Mouse (Mus musculus): ENCODE measurements around the gene Fscn2.

The Fscn2 gene

DNA sequence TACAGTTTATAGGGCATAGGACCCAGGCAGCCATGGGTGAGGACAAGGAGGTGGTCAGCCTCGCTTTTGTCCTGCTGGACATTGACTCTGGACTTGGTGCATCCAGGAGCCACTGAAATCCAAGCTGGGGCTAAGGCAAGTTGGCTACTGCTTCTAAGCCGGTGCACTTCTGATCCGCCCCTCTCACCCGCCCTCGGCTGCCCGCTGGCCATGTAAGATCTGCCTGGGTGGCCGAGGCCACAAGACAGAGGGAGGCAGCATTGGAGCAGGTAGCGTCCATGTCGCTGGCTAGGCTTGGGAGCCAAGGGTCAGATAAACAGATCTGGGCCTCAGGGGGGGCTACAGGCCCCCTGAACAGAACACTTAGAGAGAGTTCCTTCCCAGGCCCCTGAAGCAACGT lies at the start of gene Fscn2:
TSS of gene Fscn2 (plus strand) at position 240 of the 400 bp plus-strand sequence.
- no peak for DNase-seq (ENCODE audit: low spot score)

DNA sequence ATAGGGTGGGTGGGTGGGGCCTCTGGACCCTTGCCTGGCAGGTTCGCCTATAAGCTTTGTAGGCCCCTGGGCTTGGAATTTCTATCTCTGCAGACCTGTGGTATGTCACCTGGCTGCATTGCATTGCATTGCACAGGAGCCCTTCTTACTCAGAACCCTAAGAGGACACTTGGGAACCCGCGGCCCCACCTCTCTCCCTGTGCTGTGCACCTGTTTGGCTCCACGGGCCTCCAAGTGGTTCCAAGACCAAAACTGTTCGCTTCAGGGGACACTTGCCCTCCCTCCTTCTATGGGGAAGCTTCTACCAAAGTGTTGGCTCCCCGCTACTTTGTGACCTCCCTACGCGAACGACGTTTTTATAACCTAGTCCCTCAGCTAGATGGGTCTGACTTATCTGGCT lies 49.8 kb upstream of the Fscn2 start:
- no peak for DNase-seq (ENCODE audit: low spot score)

DNA sequence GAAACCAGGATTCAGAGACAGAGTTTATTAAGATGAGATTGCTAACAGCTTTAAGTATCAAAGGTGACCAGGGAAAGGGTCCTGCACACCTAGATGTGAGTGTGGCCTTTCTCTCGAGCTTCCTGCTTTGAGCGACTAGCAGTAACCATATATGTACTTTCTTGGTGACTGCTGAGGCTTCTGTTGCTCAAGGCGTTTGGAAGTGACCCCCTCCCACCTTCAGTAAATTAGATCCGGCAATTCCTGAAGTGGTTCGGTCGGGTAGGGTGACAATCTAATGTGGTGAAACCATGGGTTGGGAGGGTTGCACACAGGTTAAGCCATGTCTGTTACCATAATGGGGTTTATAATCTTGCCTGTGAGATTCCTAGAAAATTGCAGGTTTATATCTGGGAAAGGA lies 49.3 kb upstream of the Fscn2 start:
- DNase-seq (ENCODE audit: low spot score), result no peak

GRCm38 (mm10) chr11:120313906-120314685 lies 47.2 kb upstream of the Fscn2 start:
- no peak for DNase-seq (ENCODE audit: low spot score)

DNA sequence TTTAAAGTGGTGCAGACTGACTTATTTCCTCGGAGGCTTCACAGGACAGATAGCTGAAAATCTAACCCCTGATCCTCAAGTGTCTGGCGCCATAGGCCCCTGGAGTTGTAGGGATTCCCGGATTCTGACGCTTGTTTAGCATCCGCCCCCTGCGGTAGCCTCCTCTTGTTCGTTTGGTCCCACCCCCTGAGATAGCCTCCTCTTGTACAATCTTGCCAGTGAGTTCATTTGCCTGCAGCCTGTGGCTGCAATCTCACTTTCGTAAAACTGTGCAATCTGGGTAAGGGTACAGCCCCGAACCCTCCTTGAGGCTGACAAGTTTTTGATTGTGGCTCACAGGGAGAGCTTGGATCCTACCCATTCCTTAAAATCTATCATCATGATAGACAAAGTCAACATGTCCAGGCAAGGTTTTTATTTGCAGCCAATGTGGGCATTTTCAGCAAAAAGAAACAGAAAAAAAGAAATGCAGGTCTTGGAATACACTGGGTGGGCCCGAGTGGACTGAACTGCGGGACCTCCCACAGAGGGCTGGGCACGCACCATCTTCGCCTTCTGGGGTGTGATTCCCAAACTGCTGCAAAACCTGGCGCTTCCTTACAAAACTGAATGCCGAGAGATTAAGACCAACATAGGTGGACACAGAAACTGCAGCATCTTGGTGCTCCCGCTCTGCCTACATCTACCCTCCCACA lies 46.5 kb upstream of the Fscn2 start:
- no peak for DNase-seq (ENCODE audit: low spot score)

DNA sequence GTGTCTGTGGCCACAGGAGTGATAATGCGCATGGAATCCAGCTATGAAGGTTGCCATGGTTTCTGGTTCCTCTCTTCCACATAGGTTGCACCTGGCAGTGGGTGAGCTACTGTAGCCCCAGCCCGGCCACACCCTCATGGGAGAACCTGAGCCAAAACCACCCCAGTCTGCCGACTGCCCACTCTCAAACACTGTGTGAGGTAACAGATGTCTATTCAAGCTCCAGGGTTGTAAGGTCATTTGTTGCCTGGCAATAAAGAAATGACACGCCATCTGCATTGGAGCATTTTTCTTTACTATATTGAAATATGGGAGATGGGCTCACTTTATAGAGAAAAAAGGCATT lies 45.9 kb upstream of the Fscn2 start:
- DNase-seq (ENCODE audit: low spot score), result no peak

GRCm38 (mm10) chr11:120315832-120316689 lies 45.3 kb upstream of the Fscn2 start:
- peak; percentile 84 for DNase-seq (ENCODE audit: low spot score)

DNA sequence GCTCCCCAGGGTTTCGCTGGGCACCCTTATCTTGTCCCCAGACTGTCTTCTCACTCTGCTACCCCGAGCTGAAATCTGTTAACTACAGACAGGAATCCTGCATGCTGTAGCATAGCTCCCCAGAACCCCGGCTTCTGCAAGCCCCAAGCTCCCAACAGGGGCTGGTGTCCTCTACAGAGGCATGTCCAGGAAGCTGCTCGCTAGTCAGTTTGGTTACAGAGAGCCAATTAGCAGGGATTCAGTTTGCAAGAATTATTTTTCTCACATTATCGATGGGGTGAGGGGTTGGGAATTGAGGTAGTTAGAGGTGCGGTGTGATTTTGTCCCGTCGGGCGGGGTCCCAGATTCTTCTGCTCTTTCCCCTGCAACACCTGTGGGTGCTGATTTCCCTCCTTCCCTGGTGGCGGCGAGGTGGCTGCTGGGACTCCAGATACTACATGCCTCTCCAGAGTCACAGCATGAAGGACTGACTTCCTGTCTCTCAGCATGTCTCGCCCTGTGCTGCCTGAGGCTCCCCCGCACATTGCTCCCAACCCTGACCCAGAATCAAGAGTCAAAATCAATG lies 44.6 kb upstream of the Fscn2 start:
- DNase-seq (ENCODE audit: low spot score), result no peak

- DNase-seq (ENCODE audit: low spot score), result no peak
Measured at GRCm38 (mm10) chr11:120317456-120317855, 43.9 kb upstream of the Fscn2 start.

- no peak for DNase-seq (ENCODE audit: low spot score)
Measured at GRCm38 (mm10) chr11:120319310-120319709, 42.0 kb upstream of the Fscn2 start.

DNA sequence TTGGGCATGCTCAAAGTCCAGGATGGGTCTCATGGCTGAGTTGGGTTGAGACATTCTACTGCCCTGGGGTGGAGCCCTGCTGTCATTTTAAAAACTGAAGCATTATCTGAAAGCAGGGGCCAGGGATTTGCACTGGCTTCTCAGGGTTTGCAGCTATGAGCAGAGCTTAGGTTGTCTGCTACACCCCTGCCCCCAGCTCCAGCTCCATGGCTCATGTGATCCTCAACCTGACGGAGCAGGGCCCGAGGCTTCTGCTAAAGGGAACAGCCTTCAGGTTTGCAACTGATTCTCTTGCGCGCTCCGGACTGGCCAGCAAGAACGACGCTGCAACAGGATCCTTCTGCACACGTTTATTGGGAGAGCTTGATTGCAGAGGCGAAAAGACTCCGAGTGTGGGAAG lies 41.2 kb upstream of the Fscn2 start:
- no peak for DNase-seq (ENCODE audit: low spot score)

- DNase-seq (ENCODE audit: low spot score), result no peak
Measured at GRCm38 (mm10) chr11:120335431-120336021, 25.8 kb upstream of the Fscn2 start.

- DNase-seq (ENCODE audit: low spot score), result no peak
Measured at GRCm38 (mm10) chr11:120337447-120337846, 23.9 kb upstream of the Fscn2 start.

GRCm38 (mm10) chr11:120338786-120339185 lies 22.5 kb upstream of the Fscn2 start:
- DNase-seq (ENCODE audit: low spot score), result no peak

DNA sequence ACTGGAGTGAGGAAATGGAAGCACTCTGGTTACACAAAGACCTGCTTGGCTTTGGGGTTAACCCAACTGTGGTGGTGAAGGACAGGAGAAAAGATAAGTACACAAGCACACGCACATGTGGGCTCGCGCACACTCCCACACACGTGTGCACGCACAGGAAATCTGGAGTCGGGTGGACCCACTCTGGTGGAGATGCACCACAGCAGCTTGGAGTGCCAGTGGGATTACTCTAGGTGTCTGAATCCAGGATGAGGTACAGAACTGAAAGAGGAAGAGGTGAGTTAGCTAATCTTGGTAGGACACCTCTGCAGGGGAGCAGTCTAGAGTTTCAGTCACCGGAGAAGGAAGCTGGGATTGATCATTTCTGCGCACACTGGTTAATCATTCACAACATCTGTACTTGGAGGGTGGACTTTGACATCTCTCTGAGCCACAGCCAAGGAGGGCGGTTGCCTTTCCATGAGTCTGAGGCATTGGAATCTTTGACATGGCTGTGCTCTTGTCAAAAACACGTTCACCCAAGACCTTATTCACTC lies 21.3 kb upstream of the Fscn2 start:
- no peak for DNase-seq (ENCODE audit: low spot score)

DNA sequence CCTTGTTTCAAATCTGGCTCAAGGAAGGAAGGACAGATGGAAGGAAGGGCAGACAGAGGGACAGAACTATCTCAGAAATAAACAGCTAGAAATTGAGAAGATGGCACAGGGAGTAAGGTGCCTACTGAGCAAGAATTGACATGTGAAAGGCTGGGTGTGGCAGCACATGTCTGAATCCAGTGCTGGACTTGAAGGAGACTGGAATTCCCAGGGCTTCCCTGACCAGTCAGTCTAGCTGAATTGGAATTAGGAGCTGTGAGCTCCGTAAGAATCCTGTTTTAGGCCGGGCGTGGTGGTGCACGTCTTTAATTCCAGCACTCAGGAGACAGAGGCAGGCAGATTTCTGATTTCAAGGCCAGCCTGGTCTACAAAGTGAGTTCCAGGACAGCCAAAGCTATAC lies 19.7 kb upstream of the Fscn2 start:
- no peak for DNase-seq (ENCODE audit: low spot score)

DNA sequence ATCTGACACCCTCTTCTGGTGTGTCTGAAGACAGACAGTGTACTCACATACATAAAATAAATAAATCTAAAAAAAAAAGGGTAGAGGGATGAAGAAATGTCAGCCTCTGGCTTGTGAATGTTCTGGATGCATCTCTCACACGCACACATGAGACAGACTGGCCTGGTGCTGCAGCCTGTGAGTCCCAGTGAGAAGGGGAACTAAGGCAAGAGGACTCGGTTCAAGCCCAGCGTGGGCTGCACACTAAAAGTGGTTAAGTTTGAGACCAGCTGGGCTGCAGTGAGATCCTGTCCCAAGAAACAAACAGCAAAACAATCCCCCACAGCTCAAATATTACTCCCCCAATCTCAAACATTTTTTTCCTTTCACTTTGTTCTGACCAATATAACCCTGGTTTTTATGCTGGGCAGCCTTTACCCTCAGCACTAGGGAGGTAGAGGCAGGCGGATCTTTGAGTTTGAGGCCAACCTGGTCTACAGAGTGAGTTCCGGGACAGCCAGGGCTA lies 18.6 kb upstream of the Fscn2 start:
- no peak for DNase-seq (ENCODE audit: low spot score)

- no peak for DNase-seq (ENCODE audit: low spot score)
Measured at GRCm38 (mm10) chr11:120343519-120344309, 17.6 kb upstream of the Fscn2 start.

DNA sequence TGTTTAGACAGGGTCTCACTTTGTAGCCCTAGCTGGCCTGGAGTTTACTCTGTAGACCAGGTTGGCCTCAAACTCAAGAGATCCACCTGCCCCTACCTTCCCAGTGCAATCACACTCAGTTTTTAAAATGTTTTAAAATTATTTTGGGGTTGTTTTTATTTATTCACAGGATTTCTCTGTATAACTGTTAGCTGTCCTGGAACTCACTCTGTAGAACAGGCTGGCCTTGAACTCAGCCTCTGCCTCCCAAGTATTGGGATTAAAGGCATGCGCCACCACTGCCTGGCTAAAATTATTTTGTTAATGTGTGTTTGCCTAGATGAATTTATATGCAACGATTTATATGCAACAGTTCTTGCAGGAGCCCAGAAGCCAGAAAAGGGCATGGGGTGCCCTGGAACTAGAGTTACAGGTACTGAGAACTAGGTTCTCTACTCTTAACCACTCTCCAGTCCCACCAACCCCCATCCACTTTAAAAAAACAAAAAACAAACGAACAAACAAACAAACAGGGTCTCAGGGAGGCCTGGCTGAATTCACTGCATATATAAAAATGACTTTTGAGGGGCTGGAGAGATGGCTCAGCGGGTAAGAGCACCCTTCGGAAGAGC lies 16.9 kb upstream of the Fscn2 start:
- DNase-seq (ENCODE audit: low spot score), result no peak

- DNase-seq (ENCODE audit: low spot score), result no peak
Measured at GRCm38 (mm10) chr11:120345067-120345681, 16.2 kb upstream of the Fscn2 start.

All from ovary, postnatal 14 days (tissue).